Mouse (Mus musculus) layer of hippocampus, adult 9-11 months (tissue): Measurements from ENCODE around the gene Fam118a.
"Not testable (repeated sequence)": the region's sequence is repeated elsewhere in the genome, so short reads cannot be mapped to it uniquely, and the experiment has no call there.

ENCODE experiments used
- DNase-seq: peaks from one replicate; pipeline ENCODE4 v3.0.0; 2022

Fam118a gene

GRCm38 (mm10) chr15:85028648-85029047 is at the start of gene Fam118a:
Gene Fam118a, plus strand, starts transcription at chr15:85028948.
- DNase-seq, result not testable (repeated sequence)

GRCm38 (mm10) chr15:84981609-84982313 is 47.0 kb upstream of the Fam118a start:
- peak; percentile 71 for DNase-seq

- DNase-seq, result no peak
These were observed 45.9 kb upstream of the Fam118a start for GRCm38 (mm10) chr15:84982888-84983287.

- no peak for DNase-seq
These were observed 45.0 kb upstream of the Fam118a start for GRCm38 (mm10) chr15:84983721-84984120.

- DNase-seq, result no peak
These were observed 43.1 kb upstream of the Fam118a start for GRCm38 (mm10) chr15:84985516-84986160.

- DNase-seq, result no peak
These were observed 42.4 kb upstream of the Fam118a start for GRCm38 (mm10) chr15:84986171-84987019.

GRCm38 (mm10) chr15:84987020-84987815 is 41.5 kb upstream of the Fam118a start:
- DNase-seq, result no peak

- DNase-seq, result peak; percentile 94
These were observed 40.6 kb upstream of the Fam118a start, which contains the start of gene 5031439G07Rik for GRCm38 (mm10) chr15:84987874-84988825. Gene 5031439G07Rik, minus strand, starts transcription at chr15:84988551.

GRCm38 (mm10) chr15:84989098-84989497 is 39.6 kb upstream of the Fam118a start:
- no peak for DNase-seq

- no peak for DNase-seq
These were observed 39.0 kb upstream of the Fam118a start for GRCm38 (mm10) chr15:84989771-84990170.

GRCm38 (mm10) chr15:84994498-84994897 is 34.2 kb upstream of the Fam118a start:
- DNase-seq, result no peak

- no peak for DNase-seq
These were observed 33.7 kb upstream of the Fam118a start for GRCm38 (mm10) chr15:84995041-84995440.

- no peak for DNase-seq
These were observed 32.8 kb upstream of the Fam118a start for GRCm38 (mm10) chr15:84995967-84996366.

- DNase-seq, result peak; percentile 67
These were observed 30.8 kb upstream of the Fam118a start for GRCm38 (mm10) chr15:84997768-84998454.

- DNase-seq, result no peak
These were observed 28.8 kb upstream of the Fam118a start for GRCm38 (mm10) chr15:84999911-85000310.

- DNase-seq, result peak; percentile 78
These were observed 27.5 kb upstream of the Fam118a start for GRCm38 (mm10) chr15:85000984-85001982.

- peak; percentile 8 for DNase-seq
These were observed 19.1 kb upstream of the Fam118a start for GRCm38 (mm10) chr15:85009666-85010065.

GRCm38 (mm10) chr15:85011895-85012661 is 16.7 kb upstream of the Fam118a start:
- DNase-seq, result no peak

GRCm38 (mm10) chr15:85012662-85013054 is 16.1 kb upstream of the Fam118a start:
- DNase-seq, result no peak
